Mouse (Mus musculus) layer of hippocampus, adult 2 months (tissue): Measurements from ENCODE around the gene Zfp553. TPM values are rescaled to one million over a fixed set of nuclear protein-coding genes. Genes with fewer than 3 reads are reported as not detected.

Experiments used
- DNase-seq, 2 experiments: peaks; one replicate each; pipeline ENCODE4 v3.0.0; 2022; ENCODE audit warnings: low spot score in 2 of 2
- H3K27ac ChIP-seq: fragments of 200-600 bp; 2 replicates; pipeline ENCODE4 v1.8.1; 2022
- H3K4me3 ChIP-seq: fragments of 200-600 bp; 2 replicates; pipeline ENCODE4 v1.8.1; 2022; ENCODE audit warnings: mild to moderate bottlenecking
- CTCF ChIP-seq: fragments of 200-600 bp; conservative IDR thresholded peaks from 2 replicates; pipeline ENCODE4 v1.8.1; 2022; ENCODE audit warnings: antibody characterized with exemption, mild to moderate bottlenecking, moderate library complexity
- total RNA-seq, 2 experiments: library from RNA; stranded (reverse); gene quantifications; 2 replicates each; pipeline ENCODE4 v1.2.3; 2021

Gene Zfp553
- total RNA-seq, 2 experiments from 2014 or later = 18.6 to 21.7 TPM

- TF ChIP-seq CTCF = peak; percentile 49
Measured at GRCm38 (mm10) chr7:127195544-127196295, 37.1 kb upstream of the Zfp553 start, which contains the start of gene Cd2bp2. Cd2bp2 (minus strand) TSS chr7:127196050.

GRCm38 (mm10) chr7:127196484-127196883, 36.4 kb upstream of the Zfp553 start:
- no peak for TF ChIP-seq CTCF
- H3K4me3 ChIP-seq = peak overlapping the region; percentile 74
- no peak for DNase-seq
- H3K27ac ChIP-seq = peak overlapping the region; percentile 70

More at GRCm38 (mm10) chr7:127195544-127196295, 37.1 kb upstream of the Zfp553 start, which contains the start of gene Cd2bp2:
- Histone ChIP-seq H3K27ac (peak within 1 kb of the TSS; percentile 91), H3K4me3 (peak within 1 kb of the TSS; percentile 74)
- DNase-seq = peak; percentile 97 to 98

DNA sequence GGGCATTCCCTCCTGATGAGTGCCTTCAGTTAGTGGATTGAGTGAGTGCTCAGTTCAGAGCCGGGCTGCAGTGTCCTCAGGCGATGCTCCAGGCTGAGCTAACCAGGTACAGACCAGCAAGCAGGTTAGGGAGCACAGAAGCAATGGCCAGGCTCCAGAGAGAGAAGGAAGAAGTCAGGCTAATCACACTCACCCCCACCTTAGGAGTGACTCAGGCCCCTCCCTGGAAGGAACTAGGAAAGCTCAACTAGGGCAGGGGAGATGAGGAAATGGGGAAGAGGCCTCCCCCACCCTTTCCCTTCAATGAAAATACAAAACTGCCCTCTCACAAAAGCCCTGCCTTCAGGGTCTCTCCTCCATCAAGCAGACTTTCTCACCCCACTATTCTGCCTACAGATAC, 26.3 kb upstream of the Zfp553 start:
- TF ChIP-seq CTCF = no peak
- H3K27ac ChIP-seq = peak overlapping the region; percentile 92
- peak overlapping the region; percentile 89 for H3K4me3 ChIP-seq
- no peak for DNase-seq

GRCm38 (mm10) chr7:127207374-127208294, 25.2 kb upstream of the Zfp553 start:
- no peak for TF ChIP-seq CTCF
- Histone ChIP-seq H3K27ac (peak overlapping the region; percentile 92), H3K4me3 (peak overlapping the region; percentile 89)
- no peak for DNase-seq

DNA sequence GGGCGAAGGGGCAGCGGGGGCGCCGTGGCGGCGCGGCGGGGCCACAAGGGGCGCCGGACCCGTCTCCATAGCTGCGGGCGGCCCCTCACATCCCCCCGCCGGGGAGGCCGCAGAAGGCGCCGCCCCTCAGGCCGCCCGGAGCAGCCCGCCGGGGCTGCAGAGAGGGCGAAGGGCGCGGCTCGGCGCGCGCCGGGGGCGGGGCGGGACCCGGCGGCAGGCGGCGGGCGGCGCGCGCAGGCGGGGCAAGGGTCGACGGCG, 24.6 kb upstream of the Zfp553 start, which contains the start of gene Tbc1d10b:
Gene Tbc1d10b (minus strand): TSS at position 174 of the 258 bp plus-strand sequence.
- Histone ChIP-seq H3K4me3 (peak within 1 kb of the TSS; percentile 89), H3K27ac (peak within 1 kb of the TSS; percentile 92)
- DNase-seq = no peak
- TF ChIP-seq CTCF = peak; percentile 21; the same call in 1 of the 2 replicates

GRCm38 (mm10) chr7:127208553-127209438, 24.1 kb upstream of the Zfp553 start, which contains the start of gene Mylpf:
Mylpf (plus strand) TSS chr7:127208890.
- peak within 1 kb of the TSS; percentile 89 for H3K4me3 ChIP-seq
- DNase-seq = peak; percentile 92 to 98
- TF ChIP-seq CTCF = peak; percentile 75

DNA sequence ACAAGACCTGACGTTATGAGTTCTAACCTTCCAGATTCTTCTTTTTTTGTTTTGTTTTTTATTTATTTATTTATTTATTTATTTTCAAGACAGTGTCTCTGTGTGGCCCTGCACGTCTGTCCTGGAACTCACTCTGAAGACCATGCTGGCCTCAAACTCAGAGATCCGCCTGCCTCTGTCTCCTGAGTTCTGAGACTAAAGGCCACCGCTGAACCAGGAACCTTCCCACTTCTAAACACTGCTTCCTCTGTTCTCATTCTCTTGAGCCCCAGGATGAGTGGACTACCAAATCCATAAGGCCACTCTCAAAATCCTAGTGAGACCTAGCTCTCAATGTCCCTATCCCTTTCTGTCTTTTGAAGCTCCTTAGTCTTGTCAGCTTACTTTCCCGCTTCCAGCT, 23.0 kb upstream of the Zfp553 start:
- H3K27ac ChIP-seq = peak overlapping the region; percentile 92
- H3K4me3 ChIP-seq = no peak overlapping the region; the same call in 1 of the 2 replicates
- no peak for DNase-seq
- TF ChIP-seq CTCF = no peak

More at GRCm38 (mm10) chr7:127208553-127209438, 24.1 kb upstream of the Zfp553 start, which contains the start of gene Mylpf:
- H3K27ac ChIP-seq = peak within 1 kb of the TSS; percentile 92

DNA sequence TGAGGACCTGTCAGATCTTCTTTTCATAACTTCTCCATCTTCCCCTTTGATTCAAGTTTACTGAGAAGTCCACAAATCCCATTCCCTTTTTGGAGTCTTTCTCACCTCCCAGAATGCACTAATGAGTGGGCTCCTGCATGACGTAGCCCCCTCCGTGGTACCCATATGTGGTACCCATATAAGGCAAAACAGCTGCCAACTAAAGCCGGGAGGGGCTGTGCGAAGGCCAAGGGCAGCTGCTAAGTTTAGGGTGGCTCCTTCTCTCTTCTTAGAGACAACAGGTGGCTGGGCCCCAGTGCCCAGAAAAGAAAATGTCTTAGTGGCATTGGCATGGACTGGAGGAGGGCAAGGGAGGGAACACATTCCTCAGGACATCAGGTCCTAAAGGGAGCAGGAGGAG, 22.6 kb upstream of the Zfp553 start:
- no peak for TF ChIP-seq CTCF
- H3K27ac ChIP-seq = peak overlapping the region; percentile 92
- H3K4me3 ChIP-seq = no peak overlapping the region
- no peak for DNase-seq

- DNase-seq = no peak
- no peak overlapping the region for H3K4me3 ChIP-seq
- H3K27ac ChIP-seq = peak overlapping the region; percentile 15; the same call in 1 of the 2 replicates
- no peak for TF ChIP-seq CTCF
Measured at GRCm38 (mm10) chr7:127211014-127211745, 21.7 kb upstream of the Zfp553 start.

GRCm38 (mm10) chr7:127212432-127213250, 20.2 kb upstream of the Zfp553 start:
- no peak for DNase-seq
- no peak overlapping the region for H3K4me3 ChIP-seq
- H3K27ac ChIP-seq = no peak overlapping the region; the same call in 1 of the 2 replicates
- no peak for TF ChIP-seq CTCF

DNA sequence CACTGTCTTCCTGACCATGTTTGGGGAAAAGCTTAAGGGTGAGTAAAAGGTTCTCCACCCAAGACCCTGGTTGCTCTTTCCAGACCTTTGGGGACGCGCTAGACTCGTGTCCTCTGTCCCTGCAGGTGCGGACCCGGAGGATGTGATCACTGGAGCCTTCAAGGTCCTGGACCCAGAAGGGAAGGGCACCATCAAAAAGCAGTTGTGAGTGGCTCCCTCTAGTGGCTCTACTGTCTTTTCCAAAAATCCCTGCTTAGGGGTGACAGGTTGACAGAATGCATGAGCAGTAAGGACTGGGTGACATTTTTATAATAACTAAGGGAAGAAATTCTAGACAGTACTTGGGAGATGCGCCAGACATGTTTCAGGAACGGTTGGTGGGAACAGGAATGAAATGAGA, 19.4 kb upstream of the Zfp553 start:
- Histone ChIP-seq H3K4me3 (no peak overlapping the region), H3K27ac (no peak overlapping the region; the same call in 1 of the 2 replicates)
- peak in 1 of 2 experiments; percentile 51 for DNase-seq
- TF ChIP-seq CTCF = peak; percentile 86
